Mouse (Mus musculus) megakaryocyte-erythroid progenitor cell, adult 5-6 weeks (primary cell): ENCODE measurements around the gene Map3k13. TPM values are rescaled to one million over a fixed set of nuclear protein-coding genes. Genes with fewer than 3 reads are reported as not detected.
A peak's percentile ranks its signal among the peaks of the same experiment; 100 is the strongest.
"Not testable (repeated sequence)": the region's sequence is repeated elsewhere in the genome, so short reads cannot be mapped to it uniquely, and the experiment has no call there.

Source experiments
- ATAC-seq: replicated peaks from 2 replicates; pipeline ENCODE4 v1.8.0; 2016; ENCODE audit warnings: mild to moderate bottlenecking, inconsistent platforms; ENCODE audit not compliant: severe bottlenecking, poor library complexity, low FRiP score, low TSS enrichment
- total RNA-seq, 2 experiments: library from RNA; stranded (forward) in 1 of 2; stranded (reverse) in 1 of 2; fragments of 200-1000, 215-1000 nt in 1 of 2; fragments of >200 nt in 1 of 2; fragmentation: Nextera tagmentation in 1 of 2; gene quantifications; 2 replicates each; pipeline ENCODE4 v1.2.3; 2014 to 2017

Gene Map3k13
- total RNA-seq, 2 experiments from 2014 or later, result 0.14 to 1.5 TPM

GRCm38 (mm10) chr16:21795071-21795470, 925 bp downstream of the Map3k13 start:
- ATAC-seq, result 0 out of 2 replicates have a peak, but pooled peaks have one; percentile 18

DNA sequence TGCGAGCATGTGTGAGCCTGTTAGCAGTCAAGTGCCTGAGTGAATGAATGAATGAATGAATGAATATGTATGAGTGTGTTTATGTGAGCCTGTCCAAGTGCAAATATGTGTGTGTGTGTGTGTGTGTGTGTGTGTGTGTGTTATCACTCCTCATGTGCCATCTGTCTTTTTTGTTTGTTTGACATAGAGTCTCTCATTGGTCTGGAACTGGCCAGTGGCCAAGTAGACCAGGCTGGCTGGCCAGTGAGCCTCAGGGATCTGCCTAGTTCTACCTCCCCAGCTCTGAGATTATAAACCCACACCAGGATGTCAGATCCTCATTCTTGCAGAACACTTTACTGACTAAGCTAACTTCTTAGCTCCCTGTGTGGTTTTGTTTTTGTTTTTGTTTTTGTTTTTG, 10.1 kb downstream of the Map3k13 start:
- no peak for ATAC-seq

GRCm38 (mm10) chr16:21806892-21807291, 12.7 kb downstream of the Map3k13 start:
- no peak for ATAC-seq

DNA sequence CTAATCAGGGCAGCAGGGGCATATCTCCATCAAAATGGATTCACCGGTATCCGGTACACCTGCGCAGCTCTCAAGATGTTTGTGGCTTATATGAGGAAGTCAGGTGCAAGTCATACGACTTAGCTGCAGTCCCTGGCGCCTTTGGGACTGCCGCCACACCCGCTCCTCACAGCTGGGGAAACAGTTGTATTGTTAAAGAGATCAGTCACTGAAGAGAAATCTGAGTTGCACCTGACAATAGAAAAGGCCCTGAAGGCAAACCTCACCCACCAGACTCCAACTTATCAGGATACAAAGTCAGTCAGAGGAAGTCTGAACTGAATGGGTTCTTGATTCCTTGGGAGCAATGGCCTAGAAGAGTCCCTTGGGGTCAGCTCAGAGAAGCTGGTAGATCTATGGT, 13.6 kb downstream of the Map3k13 start:
- not testable (repeated sequence) for ATAC-seq

- no peak for ATAC-seq
These were observed 19.2 kb downstream of the Map3k13 start for GRCm38 (mm10) chr16:21813164-21813834.

DNA sequence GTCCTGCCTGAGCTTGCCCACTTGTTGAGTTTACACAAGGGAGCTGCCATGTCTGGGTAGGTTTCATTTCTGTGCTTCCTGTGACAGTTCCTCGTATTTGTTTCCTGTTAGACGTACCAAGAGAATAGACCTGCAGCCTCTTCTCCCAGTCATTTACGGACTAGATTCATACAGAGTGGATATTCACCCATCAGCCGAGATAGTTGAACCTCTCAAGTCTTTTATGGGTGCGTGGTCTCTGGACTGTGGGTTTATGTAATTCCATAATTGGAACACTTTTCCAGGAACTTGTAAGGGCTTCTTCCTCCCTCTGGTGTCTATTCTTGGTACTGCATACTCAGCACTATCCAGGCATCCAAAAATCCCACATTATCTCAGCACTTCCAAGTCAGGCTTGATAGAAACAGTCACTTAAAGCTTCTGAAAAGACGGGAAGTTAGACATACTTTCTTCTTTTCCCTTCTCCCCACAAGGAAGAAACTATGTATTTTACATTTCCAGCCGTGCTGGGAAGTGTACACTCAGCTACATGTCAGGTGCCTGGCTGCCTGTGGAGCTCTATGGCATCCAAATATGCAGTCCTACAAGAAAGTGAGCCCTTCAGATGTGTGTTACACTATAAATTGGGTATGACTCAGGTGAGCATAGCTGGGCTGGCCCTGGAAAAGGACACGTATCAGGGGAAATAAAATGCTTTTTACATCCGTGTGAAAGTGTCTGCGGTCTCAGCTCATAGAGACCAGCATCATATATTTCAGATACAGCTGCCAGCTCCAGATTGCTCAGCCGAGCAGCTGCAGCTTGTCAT, 20.9 kb downstream of the Map3k13 start:
- ATAC-seq, result peak; percentile 48; the same call in 1 of the 2 replicates

- no peak for ATAC-seq
These were observed 21.5 kb downstream of the Map3k13 start for GRCm38 (mm10) chr16:21815669-21816010.

DNA sequence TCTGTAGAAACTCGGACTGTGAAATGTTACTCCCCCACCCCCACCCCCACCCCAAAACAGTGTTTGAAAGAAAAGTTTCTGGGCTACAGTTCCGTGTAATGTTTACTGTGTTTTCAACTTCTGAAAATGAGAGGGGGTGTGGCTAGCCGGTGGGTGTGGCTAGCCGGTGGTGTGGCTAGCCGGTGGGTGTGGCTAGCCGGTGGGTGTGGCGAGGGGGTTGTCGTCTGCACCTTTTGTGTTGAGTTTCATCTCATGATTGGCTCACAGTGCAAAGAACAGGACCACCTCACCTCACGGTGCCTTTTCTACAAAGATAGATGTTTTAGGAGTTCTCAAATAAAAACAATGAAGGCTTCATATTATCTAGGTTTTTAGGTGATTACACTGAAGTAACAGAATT, 24.0 kb downstream of the Map3k13 start:
- ATAC-seq, result peak; percentile 87

DNA sequence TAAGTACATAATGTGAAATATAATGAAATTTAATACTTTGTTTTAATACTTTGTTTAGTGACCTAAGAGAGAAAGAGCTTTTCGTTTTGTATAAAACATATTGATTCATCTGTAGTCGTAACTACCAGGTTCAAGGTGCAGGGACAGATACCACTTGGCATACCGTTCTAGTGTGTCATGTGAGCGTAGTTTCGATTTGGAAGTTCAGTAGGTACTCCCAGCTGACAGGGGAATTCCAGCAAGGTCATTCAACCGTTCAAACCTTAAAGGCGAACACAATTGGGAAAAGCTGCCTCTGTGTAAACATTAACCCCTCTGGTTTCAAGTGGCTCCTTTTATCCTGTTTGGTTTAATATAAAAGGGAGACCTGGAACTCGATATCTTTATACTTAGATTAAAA, 24.5 kb downstream of the Map3k13 start:
- ATAC-seq, result no peak

GRCm38 (mm10) chr16:21825612-21826031, 31.5 kb downstream of the Map3k13 start:
- ATAC-seq, result no peak

GRCm38 (mm10) chr16:21827153-21827552, 33.0 kb downstream of the Map3k13 start:
- no peak for ATAC-seq

DNA sequence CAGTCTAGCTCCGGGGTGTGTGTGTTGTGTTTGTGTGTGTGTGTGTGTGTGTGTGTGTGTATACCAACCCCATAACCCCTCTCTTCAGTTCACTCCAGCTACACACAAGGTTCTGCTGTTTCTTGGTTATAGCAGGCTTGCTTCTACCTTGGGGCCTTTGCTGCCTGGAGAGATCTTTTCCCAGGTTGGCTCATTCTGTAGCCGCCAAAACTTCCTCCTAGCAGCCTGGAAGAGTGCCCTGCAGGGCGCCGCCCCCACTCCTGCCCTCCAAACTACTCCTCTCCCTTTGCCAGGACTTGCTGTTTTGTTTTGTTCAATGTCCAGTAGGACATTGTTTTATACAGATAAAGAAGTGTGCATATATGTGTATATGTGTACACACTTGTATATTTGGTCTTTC, 33.4 kb downstream of the Map3k13 start:
- no peak for ATAC-seq

DNA sequence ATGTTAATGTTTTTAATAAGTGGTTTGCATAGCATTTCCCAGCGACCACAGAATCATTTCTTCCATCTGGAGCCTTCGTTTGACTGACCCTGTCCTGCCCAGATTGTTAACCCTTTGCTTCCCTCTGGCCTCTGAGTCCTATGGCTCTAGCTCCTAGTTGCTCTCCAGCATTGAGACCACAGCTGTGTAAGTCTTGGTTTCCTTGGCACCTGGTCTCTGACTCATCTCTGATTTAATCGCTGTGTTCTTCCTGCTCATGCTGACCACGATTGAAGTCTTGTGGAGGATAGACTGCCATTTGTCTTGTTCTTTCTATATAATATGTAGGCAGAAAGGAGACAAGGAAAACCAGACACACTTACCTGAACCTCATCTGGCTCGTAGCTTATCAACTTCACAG, 35.6 kb downstream of the Map3k13 start:
- ATAC-seq, result no peak

- ATAC-seq, result no peak
These were observed 36.6 kb downstream of the Map3k13 start for GRCm38 (mm10) chr16:21830784-21831183.

- no peak for ATAC-seq
These were observed 37.6 kb downstream of the Map3k13 start for GRCm38 (mm10) chr16:21831764-21832163.

DNA sequence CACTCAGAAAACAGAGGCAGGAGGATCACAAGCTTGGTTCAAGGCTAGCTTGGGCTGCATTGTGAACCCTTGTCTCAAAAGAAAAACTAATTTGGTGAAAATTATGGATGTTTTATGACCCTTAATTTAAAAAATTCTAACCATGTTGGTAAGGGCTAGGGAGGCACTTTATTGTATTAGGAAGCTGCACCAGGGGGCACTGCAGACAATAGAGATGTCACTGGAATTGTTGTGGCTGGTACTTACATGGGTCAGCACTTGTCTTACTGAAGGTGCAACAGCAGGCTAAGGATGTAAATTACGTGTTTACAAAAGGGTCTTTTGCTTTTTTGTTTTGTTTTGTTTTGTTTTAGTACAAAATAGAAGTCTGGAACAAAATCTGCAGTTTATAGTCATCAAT, 39.3 kb downstream of the Map3k13 start:
- ATAC-seq, result no peak

- ATAC-seq, result no peak
These were observed 39.8 kb downstream of the Map3k13 start for GRCm38 (mm10) chr16:21833970-21834369.

DNA sequence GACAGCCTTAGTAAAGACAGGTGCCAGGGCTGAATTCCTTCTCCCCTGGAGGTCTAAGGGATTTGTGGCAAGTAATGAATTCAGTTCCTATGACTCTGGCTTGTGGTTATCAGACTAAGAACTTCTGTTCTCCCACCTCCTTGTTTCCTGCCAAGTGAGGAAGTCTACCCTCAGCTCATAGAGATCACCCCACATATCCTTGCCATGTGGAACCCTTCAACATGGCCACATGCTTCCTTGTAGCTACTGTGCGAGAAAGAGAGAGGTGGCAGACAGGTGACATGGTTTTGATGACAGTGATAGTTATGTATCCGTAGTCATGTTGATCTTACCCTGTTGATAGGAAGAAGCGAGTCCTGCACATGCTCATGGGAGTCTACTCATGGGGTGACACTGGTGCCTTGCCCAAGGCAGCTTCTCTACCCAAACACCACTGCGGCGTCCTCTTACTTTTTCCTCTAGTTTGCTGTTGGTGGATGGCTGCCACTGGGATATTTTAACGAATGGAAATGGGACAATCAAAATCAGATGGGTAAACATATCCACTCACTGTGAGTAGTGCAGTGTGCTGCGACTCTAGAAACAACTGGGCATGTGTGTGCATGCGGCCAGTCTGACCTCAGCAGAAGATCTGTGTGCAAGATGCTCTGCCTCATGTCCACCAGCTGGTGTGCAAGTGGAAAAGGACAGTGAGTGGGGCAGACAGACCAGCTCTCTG, 40.9 kb downstream of the Map3k13 start:
- 0 out of 2 replicates have a peak, but pooled peaks have one; percentile 26 for ATAC-seq

DNA sequence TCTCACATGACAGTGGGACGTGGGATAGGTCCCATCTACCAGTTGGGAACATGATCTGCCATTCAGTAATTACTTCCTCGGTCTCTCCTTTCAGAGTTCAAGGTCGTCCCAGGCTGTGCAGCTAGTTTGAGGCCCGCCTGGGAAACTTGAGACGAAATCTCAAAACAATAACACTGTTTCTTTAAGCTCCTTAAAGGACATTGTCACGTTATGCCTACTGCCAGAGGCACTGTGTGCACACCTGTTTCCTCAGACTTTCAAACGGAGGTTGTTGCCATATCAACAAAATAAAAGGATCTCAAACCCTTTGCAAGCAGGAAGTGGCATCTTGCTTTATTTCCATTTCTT, 41.4 kb downstream of the Map3k13 start:
- ATAC-seq, result no peak

DNA sequence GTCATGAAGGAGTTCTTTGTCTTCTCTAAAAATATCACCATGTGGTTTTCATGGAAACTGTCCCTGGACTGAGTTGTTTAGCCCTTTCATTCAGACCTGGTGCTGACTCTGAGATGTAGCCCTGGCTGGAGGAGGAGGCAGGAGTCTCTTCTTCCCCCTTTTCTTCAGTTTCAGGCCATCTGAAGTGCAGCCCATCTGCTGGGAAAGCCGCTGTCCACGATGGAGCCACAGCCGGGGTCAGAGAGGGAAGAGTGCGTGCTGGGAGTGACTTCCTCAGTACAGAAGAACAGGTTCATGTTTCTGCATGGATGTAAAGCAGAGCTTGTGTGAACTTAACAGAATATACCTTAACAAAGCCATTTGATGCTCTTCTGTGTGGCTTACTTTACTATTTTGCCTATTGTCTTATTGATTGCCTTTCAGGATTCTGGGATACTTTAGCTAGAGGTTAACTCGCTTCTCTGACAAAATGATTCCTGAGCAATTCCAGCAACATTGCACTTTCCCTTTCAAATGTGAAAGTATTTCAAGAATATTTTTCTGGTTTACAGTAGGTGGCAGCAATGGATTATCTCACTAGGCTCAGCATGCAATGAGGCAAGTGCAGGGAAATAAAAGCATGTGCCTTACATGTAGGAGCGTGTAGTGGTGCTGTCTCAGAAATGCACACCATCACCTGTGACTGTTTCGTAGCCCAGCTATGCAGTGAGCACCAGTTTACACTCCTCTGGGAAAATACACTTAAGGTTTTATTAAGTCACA, 42.3 kb downstream of the Map3k13 start:
- ATAC-seq, result no peak
